Mouse (Mus musculus) lung, postnatal 0 days (tissue): Measurements from ENCODE around the gene Pcbp4. TPM values are rescaled to one million over a fixed set of nuclear protein-coding genes. Genes with fewer than 3 reads are reported as not detected.

Experiments
- ATAC-seq: fragments of 200-750 bp; cut with Nextera tagmentation; 2 replicates; pipeline ENCODE4 v1.8.0; 2017; ENCODE audit warnings: moderate library complexity
- DNase-seq: peaks from one replicate; pipeline ENCODE4 v3.0.0-alpha.2; 2016; ENCODE audit warnings: low spot score
- H3K27ac ChIP-seq: fragments of 300-500 bp; sonication (generic); 2 replicates; pipeline ENCODE4 v1.5.1; 2014; ENCODE audit warnings: antibody characterized with exemption, mild to moderate bottlenecking, low read length, mixed read lengths
- H3K27me3 ChIP-seq: fragments of 300-500 bp; sonication (generic); replicated peaks from 2 replicates; pipeline ENCODE4 v1.6.1; 2014; ENCODE audit warnings: low read length, mixed read lengths; ENCODE audit not compliant: insufficient read depth
- H3K36me3 ChIP-seq: fragments of 300-500 bp; sonication (generic); 2 replicates; pipeline ENCODE4 v1.6.1; 2014; ENCODE audit warnings: low read length, mixed read lengths; ENCODE audit not compliant: insufficient read depth
- H3K4me1 ChIP-seq: fragments of 300-500 bp; sonication (generic); 2 replicates; pipeline ENCODE4 v1.6.1; 2014; ENCODE audit warnings: antibody characterized with exemption, low read depth, low read length, mixed read lengths; ENCODE audit not compliant: insufficient read depth
- H3K4me2 ChIP-seq: fragments of 300-500 bp; sonication (generic); replicated peaks from 2 replicates; pipeline ENCODE4 v1.6.1; 2014; ENCODE audit warnings: low read depth, mild to moderate bottlenecking, low read length, moderate library complexity, mixed read lengths
- H3K4me3 ChIP-seq: fragments of 300-500 bp; sonication (generic); 2 replicates; pipeline ENCODE4 v1.5.1; 2014; ENCODE audit warnings: low read depth, low read length
- H3K9ac ChIP-seq: fragments of 300-500 bp; sonication (generic); replicated peaks from 2 replicates; pipeline ENCODE4 v1.6.1; 2014; ENCODE audit warnings: low read depth, mild to moderate bottlenecking
- H3K9me3 ChIP-seq: fragments of 300-500 bp; sonication (generic); 2 replicates; pipeline ENCODE4 v1.6.1; 2016; ENCODE audit warnings: low read length, mixed read lengths
- CTCF ChIP-seq: IDR thresholded peaks from 2 replicates; pipeline ENCODE4 v1.5.1; 2016; ENCODE audit warnings: antibody characterized with exemption, mild to moderate bottlenecking
- EP300 ChIP-seq: IDR thresholded peaks from 2 replicates; pipeline ENCODE4 v1.6.1; 2016; ENCODE audit warnings: antibody characterized with exemption, mild to moderate bottlenecking, control low read depth
- WGBS: fragments of 180-500 bp; shearing (Covaris S2); extraction: QIAGEN DNeasy Blood & Tissue Kit; methylation state at CpG from one replicate; pipeline ENCODE4 v1.1.7; 2014; 5-methylcytosine and 5-hydroxymethylcytosine counted together
- polyA plus RNA-seq: library from polyadenylated mRNA; unstranded; fragments of >200 nt; fragmentation: Nextera tagmentation; extraction: Ambion mirVana; gene quantifications from 2 replicates; pipeline ENCODE4 v1.2.1, GENCODE M21; 2015

Pcbp4 gene
- polyA plus RNA-seq, 1 experiment from 2014 or later = 29.4 TPM

- Histone ChIP-seq H3K4me1 (no peaks in the 10 kb centered on the region), H3K27me3 (no peaks in the 10 kb centered on the region), H3K9me3 (no peaks in the 10 kb centered on the region), H3K9ac (no peak overlapping the region), H3K36me3 (no peaks in the 10 kb centered on the region), H3K4me3 (no peak overlapping the region), H3K4me2 (no peak overlapping the region), H3K27ac (no peak overlapping the region)
- TF ChIP-seq EP300 (no peak), CTCF (no peak)
- ATAC-seq (no peak), DNase-seq (no peak)
- WGBS = 71% methylated on average over 6 of the region's 6 CpGs
These were observed 41.4 kb upstream of the Pcbp4 start for GRCm38 (mm10) chr9:106411729-106412128.

DNA sequence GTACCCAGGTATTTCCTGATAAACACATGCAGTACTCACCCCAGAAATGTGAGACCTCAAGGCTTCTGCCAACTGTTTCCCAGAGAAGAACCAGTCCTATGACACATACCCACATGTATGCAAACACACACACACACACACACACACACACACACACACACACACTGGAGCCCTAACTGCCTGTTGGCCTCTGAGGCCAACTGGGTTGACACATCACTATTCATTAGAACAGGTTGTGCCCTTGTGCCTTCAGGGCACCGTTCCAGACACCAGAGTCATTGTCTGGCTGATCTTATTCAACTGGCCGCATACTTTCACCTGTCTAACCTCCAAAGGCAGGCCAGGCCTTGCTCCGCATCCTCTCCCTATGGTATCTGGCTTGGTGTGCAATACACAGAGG is 40.9 kb upstream of the Pcbp4 start:
- H3K27ac ChIP-seq = no peak overlapping the region
- H3K4me1 ChIP-seq = no peaks in the 10 kb centered on the region
- no peaks in the 10 kb centered on the region for H3K27me3 ChIP-seq
- H3K4me2 ChIP-seq = no peak overlapping the region
- H3K36me3 ChIP-seq = no peaks in the 10 kb centered on the region
- H3K9ac ChIP-seq = no peak overlapping the region
- 84% methylated on average over 3 of the region's 3 CpGs for WGBS
- ATAC-seq (no peak), DNase-seq (no peak)
- no peaks in the 10 kb centered on the region for H3K9me3 ChIP-seq
- TF ChIP-seq EP300 (no peak), CTCF (no peak)
- no peak overlapping the region for H3K4me3 ChIP-seq

DNA sequence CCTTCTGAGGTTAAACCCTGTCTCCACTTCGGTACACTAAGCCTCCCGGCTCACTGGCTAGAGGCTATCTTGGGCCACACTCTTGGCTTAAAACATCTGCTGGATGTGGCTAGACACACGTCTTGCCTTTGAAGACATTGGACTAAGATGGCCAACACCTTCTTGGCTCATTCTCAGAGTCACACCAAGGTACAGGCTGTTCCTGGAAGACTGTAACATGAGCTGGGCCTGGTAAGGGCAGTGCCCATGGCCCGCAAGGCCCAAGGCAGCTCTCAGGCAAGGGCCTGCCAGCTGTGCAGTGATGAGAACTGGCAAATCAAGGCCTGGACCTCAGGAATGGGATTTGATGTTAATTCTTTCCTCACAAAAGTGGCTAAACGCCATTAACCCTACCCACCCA is 39.5 kb upstream of the Pcbp4 start:
- H3K4me1 ChIP-seq = 0 out of 2 replicates have a peak, but pooled peaks cover 6% of the 10 kb centered on the region
- no peak overlapping the region for H3K9ac ChIP-seq
- no peaks in the 10 kb centered on the region for H3K27me3 ChIP-seq
- no peak overlapping the region for H3K4me2 ChIP-seq
- H3K36me3 ChIP-seq = no peaks in the 10 kb centered on the region
- no peak overlapping the region for H3K27ac ChIP-seq
- H3K9me3 ChIP-seq = no peaks in the 10 kb centered on the region
- no peak for ATAC-seq
- TF ChIP-seq CTCF (no peak), EP300 (no peak)
- no peak for DNase-seq
- 75% methylated on average over 5 of the region's 5 CpGs for WGBS
- no peak overlapping the region for H3K4me3 ChIP-seq

- Histone ChIP-seq H3K4me3 (no peak overlapping the region), H3K27me3 (no peaks in the 10 kb centered on the region), H3K4me1 (peaks cover 13% of the 10 kb centered on the region; the same call in 1 of the 2 replicates), H3K9ac (no peak overlapping the region), H3K9me3 (no peaks in the 10 kb centered on the region), H3K36me3 (no peaks in the 10 kb centered on the region), H3K4me2 (no peak overlapping the region), H3K27ac (no peak overlapping the region)
- TF ChIP-seq EP300 (no peak), CTCF (no peak)
- no peak for ATAC-seq
- 82% methylated on average over 6 of the region's 6 CpGs for WGBS
- DNase-seq = no peak
These were observed 36.3 kb upstream of the Pcbp4 start for GRCm38 (mm10) chr9:106416826-106417225.

- Histone ChIP-seq H3K36me3 (no peaks in the 10 kb centered on the region), H3K4me1 (peaks cover 13% of the 10 kb centered on the region; the same call in 1 of the 2 replicates), H3K4me2 (peak overlapping the region; percentile 53), H3K4me3 (peak overlapping the region; percentile 21), H3K9ac (no peak overlapping the region), H3K27ac (no peak overlapping the region), H3K27me3 (no peaks in the 10 kb centered on the region), H3K9me3 (no peaks in the 10 kb centered on the region)
- DNase-seq (peak; percentile 85), ATAC-seq (peak; percentile 61)
- TF ChIP-seq CTCF = peak; percentile 56
- no peak for TF ChIP-seq EP300
- 15% methylated on average over 29 of the region's 29 CpGs for WGBS
These were observed 35.1 kb upstream of the Pcbp4 start for GRCm38 (mm10) chr9:106417841-106418625.

- TF ChIP-seq EP300 (no peak), CTCF (no peak)
- DNase-seq (no peak), ATAC-seq (no peak)
- Histone ChIP-seq H3K36me3 (no peaks in the 10 kb centered on the region), H3K27ac (no peak overlapping the region), H3K9ac (no peak overlapping the region), H3K27me3 (no peaks in the 10 kb centered on the region), H3K4me2 (no peak overlapping the region), H3K9me3 (no peaks in the 10 kb centered on the region), H3K4me1 (peaks cover 13% of the 10 kb centered on the region; the same call in 1 of the 2 replicates), H3K4me3 (no peak overlapping the region)
- 8% methylated on average over 2 of the region's 2 CpGs for WGBS
These were observed 32.5 kb upstream of the Pcbp4 start for GRCm38 (mm10) chr9:106420608-106421007.
